Mouse (Mus musculus) heart, postnatal 0 days (tissue): ENCODE measurements at regions not wholly inside any gene's neighbourhood (a gene's known extent, or its start where the extent isn't known, plus 50 kb on each side); places are given as distances from the start of the nearest gene placed in this dataset.
A peak's percentile ranks its signal among the peaks of the same experiment; 100 is the strongest.

Source experiments
- CTCF ChIP-seq: IDR thresholded peaks from 2 replicates; pipeline ENCODE4 v1.5.1; 2016; ENCODE audit warnings: antibody characterized with exemption, control low read depth, low read depth
- EP300 ChIP-seq: IDR thresholded peaks from 2 replicates; pipeline ENCODE4 v1.6.1; 2016; ENCODE audit warnings: antibody characterized with exemption, low read depth

GRCm38 (mm10) chr3:53735147-53735546, 78.0 kb upstream of the Frem2 start:
- TF ChIP-seq CTCF (peak; percentile 75), EP300 (no peak)
